Mouse (Mus musculus): Measurements from ENCODE around the gene Olfr1013.

The Olfr1013 gene

DNA sequence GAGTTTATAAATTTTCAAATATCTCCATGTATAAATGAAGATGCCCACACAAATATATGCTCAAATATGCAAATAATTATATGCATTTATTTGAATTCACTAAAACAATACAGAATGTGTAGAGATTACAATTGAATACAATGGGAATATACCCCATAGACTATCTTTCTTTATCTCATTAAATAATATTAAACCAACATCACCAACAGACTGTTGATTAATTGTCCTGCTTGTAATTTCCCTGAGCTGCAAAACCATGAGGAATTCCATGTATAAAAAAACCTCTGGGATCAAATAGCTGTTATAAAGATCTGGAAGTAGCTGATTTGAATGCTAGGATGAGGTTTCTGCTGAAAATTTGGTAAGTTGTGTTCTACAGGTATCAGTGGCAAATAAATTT lies at the start of gene Olfr1013:
Gene Olfr1013 (plus strand): TSS at position 301 of the 400 bp plus-strand sequence.
- no peak for DNase-seq (ENCODE audit: low read depth, low spot score)

DNA sequence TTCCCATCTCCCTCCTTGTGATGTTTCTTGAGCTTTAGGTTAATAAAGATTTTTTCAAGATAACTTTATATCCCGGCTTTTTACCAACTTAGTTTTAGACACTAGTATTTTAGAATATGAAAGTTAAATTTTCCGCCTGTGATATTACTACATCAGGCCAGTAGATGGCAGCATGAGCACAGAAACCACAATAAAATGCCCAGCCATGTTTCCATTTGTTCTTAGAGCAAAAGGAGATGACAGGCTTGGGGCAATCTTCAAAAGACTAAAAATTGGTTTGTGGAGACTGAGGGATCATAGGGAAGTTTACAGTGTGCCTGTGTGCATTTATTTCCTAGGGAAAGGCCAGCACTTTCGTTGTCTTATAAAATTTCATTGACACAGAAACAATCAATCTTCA lies 41.1 kb upstream of the Olfr1013 start:
- DNase-seq (ENCODE audit: low read depth, low spot score): no peak

DNA sequence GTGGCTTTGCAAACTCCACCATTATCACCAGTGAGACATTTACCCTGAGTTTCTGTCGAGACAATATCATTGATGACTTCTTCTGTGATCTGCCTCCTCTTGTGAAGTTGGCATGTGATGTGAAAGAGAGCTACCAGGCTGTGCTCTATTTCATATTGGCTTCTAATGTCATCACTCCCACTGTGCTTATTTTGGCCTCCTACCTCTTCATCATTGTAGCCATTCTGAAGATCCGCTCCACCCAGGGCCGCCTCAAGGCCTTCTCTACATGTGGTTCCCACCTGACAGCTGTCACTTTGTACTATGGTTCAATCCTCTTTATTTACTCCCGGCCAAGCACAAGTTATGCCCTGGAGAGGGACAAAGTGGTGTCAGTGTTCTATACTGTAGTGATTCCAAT lies 13.1 kb upstream of the Olfr1013 start:
- no peak for DNase-seq (ENCODE audit: low read depth, low spot score)

DNA sequence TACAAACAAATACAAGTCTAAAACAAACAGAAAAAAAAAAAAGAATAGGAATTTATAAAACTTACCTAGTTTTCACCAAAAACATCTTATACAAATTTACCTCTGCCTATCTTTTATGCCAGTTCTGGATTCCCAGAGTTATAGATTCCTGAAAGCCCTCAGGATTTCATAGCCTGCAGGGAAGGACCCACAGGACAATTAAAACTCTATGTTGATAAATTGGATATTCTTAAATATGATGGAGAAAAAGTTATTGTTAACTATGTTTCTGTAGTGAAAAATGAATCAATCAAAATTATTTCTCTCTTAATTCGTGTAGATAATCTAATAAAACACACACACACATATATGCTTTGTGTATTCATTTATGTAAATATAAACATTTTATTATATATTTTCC lies 4.2 kb upstream of the Olfr1013 start, which contains the start of gene Olfr1012:
Gene Olfr1012 (minus strand): TSS at position 101 of the 400 bp plus-strand sequence.
- no peak for DNase-seq (ENCODE audit: low read depth, low spot score)

DNA sequence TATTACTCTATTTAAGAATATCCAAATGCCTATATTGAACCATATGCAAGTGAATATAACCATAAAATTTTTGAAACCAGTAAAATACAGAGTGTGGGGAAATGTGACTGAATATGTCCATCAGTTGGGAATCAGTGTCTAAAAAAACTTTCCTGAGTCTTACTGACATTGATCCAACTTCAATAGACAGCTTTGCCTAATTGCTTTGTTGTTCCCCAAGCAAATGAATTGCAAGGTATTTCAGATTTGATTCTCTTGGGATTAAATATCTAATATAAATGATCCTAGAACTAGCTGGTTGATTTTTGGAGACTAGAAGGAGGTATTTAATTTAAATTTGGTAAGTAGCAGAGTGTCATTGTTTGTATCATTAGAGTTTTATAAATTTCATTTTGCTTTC lies 5.5 kb downstream of the Olfr1013 start, which contains the start of gene Olfr1014:
Gene Olfr1014 (plus strand): TSS at position 301 of the 400 bp plus-strand sequence.
- no peak for DNase-seq (ENCODE audit: low read depth, low spot score)

DNA sequence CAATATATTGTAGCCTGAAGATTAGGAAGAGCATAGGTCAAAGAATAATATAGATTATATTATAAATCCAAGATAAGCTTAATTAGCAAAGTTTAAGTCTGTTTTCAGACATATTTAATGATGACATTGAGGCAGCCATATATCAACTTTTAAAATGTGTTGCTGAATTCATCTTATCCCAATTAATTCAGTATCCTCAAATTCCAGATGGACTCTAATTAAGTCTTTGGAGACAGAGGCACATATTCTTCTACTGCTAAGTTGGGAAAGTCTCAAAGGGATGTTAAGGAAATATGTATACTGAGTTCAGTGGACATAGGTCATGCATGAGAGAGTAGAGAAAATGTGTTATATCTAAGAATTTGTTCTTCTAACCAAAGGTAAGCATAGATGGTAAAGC lies 14.8 kb downstream of the Olfr1013 start, which contains the start of gene Olfr1015:
Gene Olfr1015 (plus strand): TSS at position 301 of the 400 bp plus-strand sequence.
- DNase-seq (ENCODE audit: low read depth, low spot score): no peak

DNA sequence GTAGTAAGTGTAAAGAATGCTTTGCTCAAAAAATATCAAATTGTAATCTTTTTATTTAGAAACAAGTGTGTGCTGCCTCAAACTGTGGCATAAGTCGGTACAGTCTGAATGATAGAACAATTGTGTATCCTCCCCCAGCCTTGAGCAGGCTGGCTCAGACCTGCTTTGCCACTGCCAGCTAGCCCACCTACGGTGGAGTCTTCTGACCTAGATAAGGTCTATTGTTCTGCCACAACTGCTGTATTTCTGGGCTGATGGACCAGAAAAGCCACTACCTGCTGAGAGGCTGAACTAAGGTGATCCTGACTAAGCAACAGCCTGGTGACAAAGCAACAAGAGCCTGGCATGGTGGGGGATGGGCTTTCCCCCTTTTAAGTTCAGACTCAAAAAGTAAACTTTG lies 25.4 kb downstream of the Olfr1013 start:
- no peak for DNase-seq (ENCODE audit: low read depth, low spot score)

DNA sequence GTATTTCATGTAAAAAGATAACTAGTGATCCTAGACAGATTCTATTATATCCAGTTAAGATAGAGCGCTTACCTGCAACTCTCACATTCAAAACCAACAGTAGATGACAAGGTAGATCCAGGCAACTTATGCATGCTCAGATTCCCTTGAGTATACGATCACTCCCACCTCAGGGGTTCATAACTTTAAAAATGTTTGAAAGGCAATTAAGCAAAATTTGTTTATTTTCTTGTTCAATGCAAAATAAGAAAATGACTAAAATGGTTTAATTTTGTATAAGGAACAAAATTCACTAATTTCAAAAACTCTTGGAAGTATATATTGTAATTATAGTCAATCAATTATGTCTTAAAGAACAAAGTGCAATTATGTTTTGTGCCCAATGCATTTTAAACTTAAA lies 35.5 kb downstream of the Olfr1013 start, which contains the start of gene Olfr1016:
Gene Olfr1016 (minus strand): TSS at position 101 of the 400 bp plus-strand sequence.
- DNase-seq (ENCODE audit: low read depth, low spot score): no peak

DNA sequence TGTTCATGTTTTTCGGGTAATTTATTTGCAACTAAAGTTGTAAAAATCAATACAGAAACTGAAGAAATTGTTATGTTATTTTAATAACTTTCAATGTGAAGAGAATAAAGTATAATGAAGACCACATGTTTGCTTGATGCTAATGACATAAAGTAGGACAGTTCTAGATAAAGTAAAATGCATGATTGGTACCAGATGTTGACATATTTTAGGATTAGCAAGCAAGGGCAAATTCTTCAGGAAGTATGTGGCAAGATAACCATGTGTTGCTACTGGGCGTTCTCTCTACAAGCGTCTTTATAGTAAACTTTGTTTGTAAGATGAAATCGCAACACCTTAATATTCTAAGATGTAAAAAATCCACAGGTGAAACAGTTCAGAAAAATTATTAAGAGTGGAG lies 37.6 kb downstream of the Olfr1013 start:
- no peak for DNase-seq (ENCODE audit: low read depth, low spot score)

DNA sequence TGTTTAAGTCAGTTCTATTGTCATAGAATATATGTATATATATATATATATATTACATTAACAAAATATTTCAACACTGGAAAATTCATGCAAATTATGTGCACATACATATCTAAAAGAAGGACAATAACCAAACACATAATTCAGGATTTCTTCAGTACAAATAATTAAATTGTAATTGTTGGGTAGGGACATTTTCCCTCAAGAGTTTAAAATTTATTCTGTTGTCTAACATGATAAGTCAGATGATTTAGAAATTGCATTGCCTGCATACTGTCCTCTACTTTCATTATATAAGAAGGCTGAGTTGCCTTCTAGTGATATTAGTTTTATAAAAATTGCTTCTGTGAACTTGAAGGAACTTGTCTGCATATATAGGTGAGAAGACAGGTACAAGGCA lies 51.3 kb downstream of the Olfr1013 start, which contains the start of gene Olfr1018:
Gene Olfr1018 (plus strand): TSS at position 301 of the 400 bp plus-strand sequence.
- DNase-seq (ENCODE audit: low read depth, low spot score): no peak
